Mouse (Mus musculus) activated CD4-positive, CD25-positive, alpha-beta regulatory T cell, adult 4 months (primary cell): ENCODE measurements around the gene Dhrs7b. TPM values are rescaled to one million over a fixed set of nuclear protein-coding genes. Genes with fewer than 3 reads are reported as not detected.

ENCODE experiments used
- ATAC-seq: one replicate; pipeline ENCODE4 v1.8.0; 2017
- polyA plus RNA-seq, 2 experiments: library from polyadenylated mRNA; unstranded; fragments of 100-300 nt; shearing (Covaris generic); gene quantifications; one replicate each; pipeline ENCODE4 v1.2.1; 2017

Gene Dhrs7b
- polyA plus RNA-seq, 2 experiments from 2014 or later = 18.7 to 19.1 TPM

DNA sequence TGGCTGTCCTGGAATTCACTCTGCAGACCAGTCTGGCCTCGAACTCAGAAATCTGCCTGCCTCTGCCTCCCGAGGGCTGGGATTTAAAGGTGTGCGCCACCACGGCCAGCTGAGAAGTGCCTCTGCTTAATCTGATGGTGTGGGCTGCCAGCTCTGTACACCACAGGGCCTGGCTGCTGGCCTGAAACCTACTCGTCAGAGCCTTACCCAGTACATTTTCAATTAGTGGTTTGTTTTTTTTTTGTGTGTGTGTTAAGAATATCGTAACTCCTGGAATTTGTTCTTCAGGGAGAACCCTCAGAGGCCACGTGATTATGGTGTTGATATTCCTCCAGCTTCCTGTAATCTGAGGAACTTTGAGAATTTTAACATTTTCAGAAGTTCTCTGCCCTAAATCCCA is 71.6 kb downstream of the Dhrs7b start:
- no peak for ATAC-seq

DNA sequence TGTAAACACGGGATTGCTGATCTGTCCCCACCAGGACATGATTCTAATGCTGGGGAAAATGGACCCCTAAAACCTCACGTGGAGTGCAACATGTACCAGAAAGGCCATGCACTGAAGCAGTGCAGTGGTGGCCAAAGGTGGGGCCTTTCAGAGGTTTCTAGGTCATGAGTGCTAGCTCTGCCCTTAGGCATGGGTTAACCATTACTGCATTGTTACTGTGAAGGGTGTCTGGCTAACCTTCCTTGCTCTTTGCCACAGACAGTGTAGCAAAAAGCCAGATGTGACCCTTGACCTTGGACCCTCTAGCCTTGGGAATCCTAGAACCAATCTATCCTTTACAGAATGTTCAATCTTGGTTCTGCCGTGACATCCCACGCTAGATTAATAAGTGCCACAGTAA is 72.1 kb downstream of the Dhrs7b start:
- ATAC-seq = no peak

GRCm38 (mm10) chr11:60903661-60904061 is 73.2 kb downstream of the Dhrs7b start:
- no peak for ATAC-seq

GRCm38 (mm10) chr11:60905407-60906120 is 75.1 kb downstream of the Dhrs7b start:
- ATAC-seq = no peak

DNA sequence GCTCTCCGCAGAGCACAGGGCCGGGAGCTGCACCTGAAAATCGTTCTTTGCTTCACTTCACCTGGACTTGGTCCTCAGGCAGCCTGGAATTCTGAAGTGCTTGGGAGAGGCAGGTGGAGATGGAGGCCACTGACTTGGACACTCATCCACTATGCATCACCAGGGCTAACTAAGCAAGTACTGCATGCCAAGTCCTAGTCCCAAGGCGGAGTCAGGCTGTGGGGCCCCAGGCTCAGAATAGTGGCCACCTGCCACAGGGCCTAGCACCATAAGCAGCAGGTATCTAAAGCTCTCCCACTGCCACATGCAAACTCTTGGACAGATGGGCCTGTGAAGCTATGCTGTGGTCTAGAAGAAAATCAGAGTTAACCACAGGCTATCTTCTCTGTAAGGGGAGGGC is 76.0 kb downstream of the Dhrs7b start:
- no peak for ATAC-seq

DNA sequence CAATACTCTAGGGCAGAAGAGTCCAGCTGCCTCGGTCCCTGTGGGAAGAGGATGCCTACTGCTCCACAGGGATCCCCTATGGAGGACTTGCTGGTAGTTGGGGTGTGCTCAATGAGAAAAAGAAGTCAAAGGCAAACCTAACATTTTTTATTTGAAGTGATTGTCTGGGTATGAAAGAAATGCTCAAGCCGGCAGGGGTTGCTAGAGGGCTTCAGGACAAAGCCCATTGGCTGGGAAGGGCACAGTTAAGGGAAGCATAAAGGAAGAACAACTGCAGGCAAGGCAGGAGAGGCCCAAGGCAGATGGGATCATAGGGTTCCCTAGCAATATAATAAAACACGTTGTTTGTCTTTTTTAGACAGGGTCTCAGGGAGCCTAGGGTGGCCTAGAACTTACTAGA is 77.6 kb downstream of the Dhrs7b start:
- no peak for ATAC-seq

DNA sequence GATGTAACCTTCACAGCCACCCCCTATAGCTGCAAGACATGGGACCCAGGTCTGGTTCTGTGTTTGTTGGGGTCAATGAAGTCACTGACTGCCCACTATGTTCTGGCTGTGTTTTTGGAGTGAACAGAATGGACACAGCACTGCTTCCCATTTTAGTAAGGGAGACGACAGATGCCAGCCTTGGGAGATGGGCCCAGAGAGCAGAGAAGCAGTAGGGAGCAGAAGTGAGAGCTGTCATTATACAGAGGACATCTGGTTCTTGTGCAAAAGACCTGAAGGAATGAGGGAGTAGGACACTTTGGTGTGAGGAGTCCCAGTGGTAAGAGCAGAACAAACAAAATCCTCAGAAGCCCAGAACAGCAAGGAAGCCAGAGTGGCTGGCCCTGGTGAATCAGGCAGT is 79.2 kb downstream of the Dhrs7b start:
- no peak for ATAC-seq

Other genes starting within 250 kb of the Dhrs7b start
- gene Llgl1, start 130.9 kb upstream of the Dhrs7b start, polyA plus RNA-seq = 10 to 100 TPM in 1 of 2 experiments, 1 to 10 TPM in 1; 6.2 to 10.4 TPM
- 10 to 100 TPM; 65.2 to 84.7 TPM for gene Flii, start 103.4 kb upstream of the Dhrs7b start, polyA plus RNA-seq
- gene Mief2, start 102.2 kb upstream of the Dhrs7b start, polyA plus RNA-seq = 10 to 100 TPM in 1 of 2 experiments, 1 to 10 TPM in 1; 9.9 to 12.0 TPM
- 10 to 100 TPM in 1 of 2 experiments, 1 to 10 TPM in 1; 9.8 to 10.6 TPM for gene Top3a, start 53.3 kb upstream of the Dhrs7b start, polyA plus RNA-seq
- gene Smcr8, start 53.1 kb upstream of the Dhrs7b start, polyA plus RNA-seq = 1 to 10 TPM; 4.5 to 6.2 TPM
- gene Shmt1, start 18.9 kb upstream of the Dhrs7b start, polyA plus RNA-seq = 10 to 100 TPM; 13.1 to 19.7 TPM
- gene Tmem11, start 48.6 kb downstream of the Dhrs7b start, polyA plus RNA-seq = 10 to 100 TPM; 27.9 to 28.2 TPM
- gene Natd1, start 84.1 kb downstream of the Dhrs7b start, polyA plus RNA-seq = 1 to 10 TPM; 5.7 to 6.8 TPM
- gene Map2k3, start 101.4 kb downstream of the Dhrs7b start, polyA plus RNA-seq = 10 to 100 TPM; 58.3 to 66.8 TPM
- gene Kcnj12, start 191.9 kb downstream of the Dhrs7b start, polyA plus RNA-seq = not detected